Mouse (Mus musculus): ENCODE measurements around the gene Tmeff2. TPM values are rescaled to one million over a fixed set of nuclear protein-coding genes. Genes with fewer than 3 reads are reported as not detected.

Gene Tmeff2
- polyA plus RNA-seq, 1 experiment from 2014 or later, result 1.4 TPM

DNA sequence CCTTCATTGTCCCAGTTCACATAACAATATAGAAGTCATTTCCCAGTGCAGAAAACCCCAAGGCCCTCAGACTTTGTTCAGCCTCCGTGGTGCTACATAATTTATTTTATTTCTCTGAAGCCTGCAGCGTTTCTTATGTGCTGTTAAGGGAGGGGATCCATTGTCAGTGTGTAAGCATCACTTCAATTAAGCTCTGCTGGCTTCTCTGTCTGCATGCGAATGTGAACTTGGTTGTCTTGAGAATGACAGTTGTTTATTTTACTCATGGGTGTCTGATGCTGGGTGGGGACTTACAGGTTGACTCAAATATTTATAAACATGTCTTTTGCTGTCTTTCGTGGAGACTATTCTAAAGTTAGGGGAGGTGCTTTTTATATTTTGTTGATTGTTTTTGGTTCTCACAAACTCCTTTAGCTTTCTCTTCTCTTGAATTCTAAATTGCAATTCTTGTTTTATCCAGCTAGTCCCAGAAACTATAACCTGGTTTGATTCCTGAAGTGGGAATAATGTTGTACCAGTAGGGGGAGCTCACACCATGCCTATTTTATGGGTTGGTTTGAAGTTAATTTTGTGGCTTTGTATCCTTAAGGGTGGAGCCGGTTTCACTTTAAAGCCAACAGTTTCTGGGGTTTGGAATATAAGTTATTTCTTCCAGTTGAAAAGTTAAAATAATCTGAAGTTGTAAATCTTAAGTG lies 61.7 kb downstream of the Tmeff2 start:
- ATAC-seq (ENCODE audit: insufficient number of reproducible peaks, insufficient read depth, low FRiP score, low read depth), result no peak
- H3K27me3 ChIP-seq (ENCODE audit: control insufficient read depth, insufficient read depth, low read length), result no peaks in the 10 kb centered on the region
- 44% methylated on average over 5 of the region's 5 CpGs for WGBS
- no peaks in the 10 kb centered on the region for H3K36me3 ChIP-seq (ENCODE audit: control insufficient read depth, insufficient read depth, low read length)
- no peaks in the 10 kb centered on the region for H3K9me3 ChIP-seq (ENCODE audit: control insufficient read depth, low read length)
- no peak overlapping the region for H3K4me3 ChIP-seq (ENCODE audit: control insufficient read depth in 1 of 2, insufficient read depth in 1 of 2, low read depth in 1 of 2, low read length in 2 of 2)
- no peaks in the 10 kb centered on the region for H3K4me1 ChIP-seq (ENCODE audit: control insufficient read depth in 2 of 2, insufficient read depth in 2 of 2, low read length in 2 of 2)
- H3K4me2 ChIP-seq (ENCODE audit: low read length), result peak overlapping the region; percentile 43
- no peak overlapping the region for H3K9ac ChIP-seq (ENCODE audit: low read length)
- H3K27ac ChIP-seq (replicated peaks in 1 of 2; ENCODE audit: control insufficient read depth in 1 of 2, insufficient read depth in 1 of 2, low read depth in 2 of 2, low read length in 2 of 2), result no peak overlapping the region

DNA sequence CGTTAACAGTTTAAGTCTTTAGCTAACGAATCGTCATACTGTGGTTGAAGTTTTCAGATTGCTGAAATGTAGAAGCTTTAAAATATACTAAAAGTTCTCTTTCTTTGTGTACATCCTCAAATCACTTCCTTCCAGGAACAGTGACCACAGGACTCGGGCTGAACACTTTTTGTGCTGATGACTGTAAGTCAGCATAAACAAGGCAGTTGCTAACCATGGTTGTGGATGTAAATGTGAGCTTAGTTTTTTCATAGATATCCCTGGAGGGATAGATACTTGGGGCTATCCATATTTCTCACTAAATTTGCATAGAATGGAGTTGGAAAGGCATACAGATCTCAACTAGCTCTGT lies 62.2 kb downstream of the Tmeff2 start:
- Histone ChIP-seq H3K4me2 (ENCODE audit: low read length) (peak overlapping the region; percentile 43), H3K36me3 (ENCODE audit: control insufficient read depth, insufficient read depth, low read length) (no peaks in the 10 kb centered on the region), H3K9me3 (ENCODE audit: control insufficient read depth, low read length) (no peaks in the 10 kb centered on the region), H3K27ac (replicated peaks in 1 of 2; ENCODE audit: control insufficient read depth in 1 of 2, insufficient read depth in 1 of 2, low read depth in 2 of 2, low read length in 2 of 2) (no peak overlapping the region), H3K4me1 (ENCODE audit: control insufficient read depth in 2 of 2, insufficient read depth in 2 of 2, low read length in 2 of 2) (no peaks in the 10 kb centered on the region), H3K27me3 (ENCODE audit: control insufficient read depth, insufficient read depth, low read length) (no peaks in the 10 kb centered on the region), H3K9ac (ENCODE audit: low read length) (no peak overlapping the region), H3K4me3 (ENCODE audit: control insufficient read depth in 1 of 2, insufficient read depth in 1 of 2, low read depth in 1 of 2, low read length in 2 of 2) (no peak overlapping the region)
- WGBS, result 57% methylated on average over 4 of the region's 4 CpGs
- ATAC-seq (ENCODE audit: insufficient number of reproducible peaks, insufficient read depth, low FRiP score, low read depth), result no peak

GRCm38 (mm10) chr1:50969685-50970084 lies 69.2 kb downstream of the Tmeff2 start:
- H3K4me3 ChIP-seq (ENCODE audit: control insufficient read depth in 1 of 2, insufficient read depth in 1 of 2, low read depth in 1 of 2, low read length in 2 of 2), result no peak overlapping the region
- no peaks in the 10 kb centered on the region for H3K9me3 ChIP-seq (ENCODE audit: control insufficient read depth, low read length)
- H3K9ac ChIP-seq (ENCODE audit: low read length), result no peak overlapping the region
- no peak overlapping the region for H3K4me2 ChIP-seq (ENCODE audit: low read length)
- ATAC-seq (ENCODE audit: insufficient number of reproducible peaks, insufficient read depth, low FRiP score, low read depth), result no peak
- H3K36me3 ChIP-seq (ENCODE audit: control insufficient read depth, insufficient read depth, low read length), result no peaks in the 10 kb centered on the region
- no peaks in the 10 kb centered on the region for H3K4me1 ChIP-seq (ENCODE audit: control insufficient read depth in 2 of 2, insufficient read depth in 2 of 2, low read length in 2 of 2)
- H3K27ac ChIP-seq (replicated peaks in 1 of 2; ENCODE audit: control insufficient read depth in 1 of 2, insufficient read depth in 1 of 2, low read depth in 2 of 2, low read length in 2 of 2), result no peak overlapping the region
- H3K27me3 ChIP-seq (ENCODE audit: control insufficient read depth, insufficient read depth, low read length), result no peaks in the 10 kb centered on the region
- 72% methylated on average over 2 of the region's 2 CpGs for WGBS

GRCm38 (mm10) chr1:50970853-50971252 lies 70.4 kb downstream of the Tmeff2 start:
- WGBS, result 54% methylated on average over 2 of the region's 2 CpGs
- Histone ChIP-seq H3K4me1 (ENCODE audit: control insufficient read depth in 2 of 2, insufficient read depth in 2 of 2, low read length in 2 of 2) (no peaks in the 10 kb centered on the region), H3K27me3 (ENCODE audit: control insufficient read depth, insufficient read depth, low read length) (no peaks in the 10 kb centered on the region), H3K9ac (ENCODE audit: low read length) (no peak overlapping the region), H3K4me2 (ENCODE audit: low read length) (no peak overlapping the region), H3K9me3 (ENCODE audit: control insufficient read depth, low read length) (no peaks in the 10 kb centered on the region), H3K36me3 (ENCODE audit: control insufficient read depth, insufficient read depth, low read length) (no peaks in the 10 kb centered on the region), H3K4me3 (ENCODE audit: control insufficient read depth in 1 of 2, insufficient read depth in 1 of 2, low read depth in 1 of 2, low read length in 2 of 2) (no peak overlapping the region), H3K27ac (replicated peaks in 1 of 2; ENCODE audit: control insufficient read depth in 1 of 2, insufficient read depth in 1 of 2, low read depth in 2 of 2, low read length in 2 of 2) (no peak overlapping the region)
- ATAC-seq (ENCODE audit: insufficient number of reproducible peaks, insufficient read depth, low FRiP score, low read depth), result no peak

- WGBS, result 74% methylated on average over 6 of the region's 6 CpGs
- Histone ChIP-seq H3K27me3 (ENCODE audit: control insufficient read depth, insufficient read depth, low read length) (no peaks in the 10 kb centered on the region), H3K9me3 (ENCODE audit: control insufficient read depth, low read length) (no peaks in the 10 kb centered on the region), H3K4me1 (ENCODE audit: control insufficient read depth in 2 of 2, insufficient read depth in 2 of 2, low read length in 2 of 2) (no peaks in the 10 kb centered on the region), H3K36me3 (ENCODE audit: control insufficient read depth, insufficient read depth, low read length) (no peaks in the 10 kb centered on the region), H3K4me2 (ENCODE audit: low read length) (no peak overlapping the region), H3K27ac (replicated peaks in 1 of 2; ENCODE audit: control insufficient read depth in 1 of 2, insufficient read depth in 1 of 2, low read depth in 2 of 2, low read length in 2 of 2) (no peak overlapping the region), H3K9ac (ENCODE audit: low read length) (no peak overlapping the region), H3K4me3 (ENCODE audit: control insufficient read depth in 1 of 2, insufficient read depth in 1 of 2, low read depth in 1 of 2, low read length in 2 of 2) (no peak overlapping the region)
- no peak for ATAC-seq (ENCODE audit: insufficient number of reproducible peaks, insufficient read depth, low FRiP score, low read depth)
These were observed 72.3 kb downstream of the Tmeff2 start for GRCm38 (mm10) chr1:50972509-50973436.

DNA sequence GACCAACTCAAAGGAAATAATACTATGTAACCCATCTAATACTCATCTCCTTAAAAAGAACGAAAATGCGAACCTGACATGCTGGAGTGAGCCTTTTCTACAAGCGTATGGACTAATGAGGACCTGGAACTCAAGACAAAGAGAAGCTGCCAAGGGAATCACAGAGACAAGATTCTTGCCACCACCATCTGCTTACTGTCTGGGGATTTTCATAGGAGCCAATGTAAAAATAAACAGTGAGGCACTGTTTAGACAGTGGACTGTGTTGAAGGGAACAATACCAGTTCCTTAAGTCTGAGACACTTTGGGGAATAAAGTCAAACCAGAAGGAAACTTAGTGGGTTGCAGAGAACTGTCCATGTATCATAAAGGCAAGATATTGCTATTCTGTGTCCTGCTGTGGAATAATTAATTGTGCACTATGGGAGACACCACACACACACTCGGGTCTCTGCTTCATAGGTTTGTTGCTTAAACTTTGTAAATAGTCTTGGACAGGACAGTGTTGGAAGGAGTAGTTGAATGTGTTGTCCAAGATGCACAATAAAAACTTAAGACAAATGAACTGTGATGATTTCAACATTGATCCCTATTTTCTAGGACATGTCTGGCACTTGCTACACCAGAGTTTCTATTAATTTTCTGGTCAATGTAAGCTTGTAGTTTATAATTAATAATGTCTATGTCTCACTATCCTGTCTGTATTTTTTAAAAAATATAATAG lies 79.1 kb downstream of the Tmeff2 start:
- Histone ChIP-seq H3K4me1 (ENCODE audit: control insufficient read depth in 2 of 2, insufficient read depth in 2 of 2, low read length in 2 of 2) (no peaks in the 10 kb centered on the region), H3K27ac (replicated peaks in 1 of 2; ENCODE audit: control insufficient read depth in 1 of 2, insufficient read depth in 1 of 2, low read depth in 2 of 2, low read length in 2 of 2) (no peak overlapping the region), H3K9me3 (ENCODE audit: control insufficient read depth, low read length) (no peaks in the 10 kb centered on the region), H3K36me3 (ENCODE audit: control insufficient read depth, insufficient read depth, low read length) (no peaks in the 10 kb centered on the region), H3K27me3 (ENCODE audit: control insufficient read depth, insufficient read depth, low read length) (no peaks in the 10 kb centered on the region), H3K9ac (ENCODE audit: low read length) (no peak overlapping the region), H3K4me2 (ENCODE audit: low read length) (no peak overlapping the region), H3K4me3 (ENCODE audit: control insufficient read depth in 1 of 2, insufficient read depth in 1 of 2, low read depth in 1 of 2, low read length in 2 of 2) (no peak overlapping the region)
- ATAC-seq (ENCODE audit: insufficient number of reproducible peaks, insufficient read depth, low FRiP score, low read depth), result no peak
- 73% methylated on average over 4 of the region's 4 CpGs for WGBS

DNA sequence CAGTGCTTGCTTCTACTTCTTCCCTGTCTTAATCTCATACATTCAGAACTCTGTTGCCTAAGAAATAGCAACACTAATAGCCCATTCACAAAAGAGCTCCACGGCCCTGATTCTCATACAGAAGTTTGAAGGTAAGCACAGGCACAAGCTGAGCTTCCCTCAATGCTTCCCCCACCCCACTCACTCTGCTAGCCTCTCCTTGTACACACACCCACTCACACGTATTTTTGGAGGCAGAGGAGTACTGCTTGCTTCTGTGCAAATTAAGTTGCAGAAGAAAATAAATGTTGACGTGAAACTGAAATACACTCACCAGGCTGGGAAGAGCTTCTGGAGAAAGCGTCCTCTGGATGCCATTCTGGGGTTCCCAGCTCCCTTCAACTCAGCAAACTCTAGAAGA lies 80.1 kb downstream of the Tmeff2 start:
- no peaks in the 10 kb centered on the region for H3K27me3 ChIP-seq (ENCODE audit: control insufficient read depth, insufficient read depth, low read length)
- H3K9me3 ChIP-seq (ENCODE audit: control insufficient read depth, low read length), result no peaks in the 10 kb centered on the region
- no peak overlapping the region for H3K27ac ChIP-seq (replicated peaks in 1 of 2; ENCODE audit: control insufficient read depth in 1 of 2, insufficient read depth in 1 of 2, low read depth in 2 of 2, low read length in 2 of 2)
- WGBS, result 70% methylated on average over 4 of the region's 4 CpGs
- no peaks in the 10 kb centered on the region for H3K4me1 ChIP-seq (ENCODE audit: control insufficient read depth in 2 of 2, insufficient read depth in 2 of 2, low read length in 2 of 2)
- no peak overlapping the region for H3K9ac ChIP-seq (ENCODE audit: low read length)
- ATAC-seq (ENCODE audit: insufficient number of reproducible peaks, insufficient read depth, low FRiP score, low read depth), result no peak
- H3K4me2 ChIP-seq (ENCODE audit: low read length), result no peak overlapping the region
- no peaks in the 10 kb centered on the region for H3K36me3 ChIP-seq (ENCODE audit: control insufficient read depth, insufficient read depth, low read length)
- H3K4me3 ChIP-seq (ENCODE audit: control insufficient read depth in 1 of 2, insufficient read depth in 1 of 2, low read depth in 1 of 2, low read length in 2 of 2), result no peak overlapping the region
